Mouse (Mus musculus): Measurements from ENCODE around the gene Zfp598.

The Zfp598 gene

GRCm38 (mm10) chr17:24669545-24670245, at the start of gene Zfp598:
Zfp598 (plus strand) TSS chr17:24669687.
- DNase-seq (ENCODE audit: low spot score in 2 of 2): peak; percentile 92 to 94

GRCm38 (mm10) chr17:24625472-24625871, 44.0 kb upstream of the Zfp598 start:
- no peak for DNase-seq (ENCODE audit: low spot score in 2 of 2)

- peak; percentile 61 to 72 for DNase-seq (ENCODE audit: low spot score in 2 of 2)
Observed at GRCm38 (mm10) chr17:24628646-24629045, 40.8 kb upstream of the Zfp598 start.

- no peak for DNase-seq (ENCODE audit: low spot score in 2 of 2)
Observed at GRCm38 (mm10) chr17:24630072-24630471, 39.4 kb upstream of the Zfp598 start.

GRCm38 (mm10) chr17:24632167-24632812, 37.2 kb upstream of the Zfp598 start, which contains the start of the genes Tsc2 and Nthl1:
Tsc2 (minus strand) TSS chr17:24632630.
Nthl1 (plus strand) TSS chr17:24632680.
- peak; percentile 78 to 80 for DNase-seq (ENCODE audit: low spot score in 2 of 2)

- DNase-seq (ENCODE audit: low spot score in 2 of 2): peak; percentile 56 to 77
Observed at GRCm38 (mm10) chr17:24632813-24633449, 36.6 kb upstream of the Zfp598 start.

- DNase-seq (ENCODE audit: low spot score in 2 of 2): no peak
Observed at GRCm38 (mm10) chr17:24633831-24634230, 35.7 kb upstream of the Zfp598 start.

- no peak for DNase-seq (ENCODE audit: low spot score in 2 of 2)
Observed at GRCm38 (mm10) chr17:24635024-24635423, 34.5 kb upstream of the Zfp598 start.

- no peak for DNase-seq (ENCODE audit: low spot score in 2 of 2)
Observed at GRCm38 (mm10) chr17:24635694-24636093, 33.8 kb upstream of the Zfp598 start.

- no peak for DNase-seq (ENCODE audit: low spot score in 2 of 2)
Observed at GRCm38 (mm10) chr17:24636781-24637481, 32.6 kb upstream of the Zfp598 start.

- no peak for DNase-seq (ENCODE audit: low spot score in 2 of 2)
Observed at GRCm38 (mm10) chr17:24638214-24638613, 31.3 kb upstream of the Zfp598 start.

GRCm38 (mm10) chr17:24638840-24639239, 30.6 kb upstream of the Zfp598 start:
- peak in 1 of 2 experiments; percentile 39 for DNase-seq (ENCODE audit: low spot score in 2 of 2)

- no peak for DNase-seq (ENCODE audit: low spot score in 2 of 2)
Observed at GRCm38 (mm10) chr17:24639571-24639988, 29.9 kb upstream of the Zfp598 start.

GRCm38 (mm10) chr17:24640119-24640518, 29.4 kb upstream of the Zfp598 start:
- DNase-seq (ENCODE audit: low spot score in 2 of 2): no peak

- DNase-seq (ENCODE audit: low spot score in 2 of 2): no peak
Observed at GRCm38 (mm10) chr17:24640581-24640980, 28.9 kb upstream of the Zfp598 start.

- DNase-seq (ENCODE audit: low spot score in 2 of 2): no peak
Observed at GRCm38 (mm10) chr17:24641944-24642343, 27.5 kb upstream of the Zfp598 start.

GRCm38 (mm10) chr17:24642791-24643343, 26.6 kb upstream of the Zfp598 start:
- DNase-seq (ENCODE audit: low spot score in 2 of 2): no peak

- DNase-seq (ENCODE audit: low spot score in 2 of 2): no peak
Observed at GRCm38 (mm10) chr17:24644030-24644715, 25.3 kb upstream of the Zfp598 start.

GRCm38 (mm10) chr17:24644875-24645721, 24.4 kb upstream of the Zfp598 start:
- no peak for DNase-seq (ENCODE audit: low spot score in 2 of 2)

GRCm38 (mm10) chr17:24645916-24646315, 23.6 kb upstream of the Zfp598 start:
- no peak for DNase-seq (ENCODE audit: low spot score in 2 of 2)

Measured in urinary bladder, postnatal 36 days (tissue).